Mouse (Mus musculus) liver, embryonic 14.5 days (tissue): ENCODE data around the gene Ccdc88a.
A peak's percentile ranks its signal among the peaks of the same experiment; 100 is the strongest.

ENCODE experiments used
- CTCF ChIP-seq: IDR thresholded peaks from 2 replicates; pipeline ENCODE4 v1.5.1; 2016; ENCODE audit warnings: antibody characterized with exemption, low read depth, control low read depth
- EP300 ChIP-seq: IDR thresholded peaks from 2 replicates; pipeline ENCODE4 v1.6.1; 2016; ENCODE audit warnings: antibody characterized with exemption, low read depth

DNA sequence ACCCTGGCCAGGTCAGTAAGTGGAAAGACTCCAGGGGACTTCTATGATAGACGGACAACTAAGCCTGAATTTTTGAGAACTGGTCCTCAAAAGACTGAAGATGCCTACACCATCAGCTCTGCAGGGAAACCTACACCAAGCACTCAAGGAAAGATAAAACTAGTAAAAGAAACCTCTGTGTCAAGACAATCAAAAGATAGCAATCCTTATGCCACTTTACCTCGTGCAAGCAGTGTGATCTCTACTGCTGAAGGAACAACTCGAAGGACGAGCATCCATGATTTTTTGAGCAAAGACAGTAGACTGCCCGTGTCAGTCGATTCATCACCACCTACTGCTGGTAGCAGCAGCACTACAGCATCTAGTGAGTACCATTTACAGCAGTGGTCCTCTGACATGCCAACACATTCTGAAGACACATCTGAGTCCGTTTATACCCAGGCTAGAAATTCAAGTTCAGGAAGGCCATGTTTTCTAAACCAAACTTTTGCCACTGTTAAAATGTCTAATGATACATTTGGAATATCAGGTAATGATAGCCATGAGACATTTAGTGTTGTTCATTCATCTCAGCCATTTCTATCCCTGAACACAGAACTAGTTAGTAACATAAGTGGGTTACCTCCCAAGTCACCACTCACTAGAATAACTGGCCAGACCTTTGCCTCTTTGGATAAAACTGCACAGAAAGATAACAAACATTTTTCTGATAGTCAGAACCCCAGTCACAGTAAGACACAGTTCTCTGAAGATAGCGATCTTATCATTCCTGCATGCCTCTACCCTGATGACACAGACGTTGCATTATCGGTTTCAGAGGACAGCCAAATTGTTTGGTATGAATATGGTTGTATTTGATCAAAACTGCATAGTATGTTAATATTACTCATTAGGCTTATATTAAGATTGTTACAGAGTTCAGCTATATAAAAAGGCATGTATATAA lies 130.8 kb downstream of the Ccdc88a start:
- TF ChIP-seq CTCF (no peak), EP300 (peak; percentile 92)
